Mouse (Mus musculus): Measurements from ENCODE around the gene Jade1. TPM values are rescaled to one million over a fixed set of nuclear protein-coding genes. Genes with fewer than 3 reads are reported as not detected.

Gene Jade1
- polyA plus RNA-seq, 1 experiment from 2014 or later = 22.1 TPM

DNA sequence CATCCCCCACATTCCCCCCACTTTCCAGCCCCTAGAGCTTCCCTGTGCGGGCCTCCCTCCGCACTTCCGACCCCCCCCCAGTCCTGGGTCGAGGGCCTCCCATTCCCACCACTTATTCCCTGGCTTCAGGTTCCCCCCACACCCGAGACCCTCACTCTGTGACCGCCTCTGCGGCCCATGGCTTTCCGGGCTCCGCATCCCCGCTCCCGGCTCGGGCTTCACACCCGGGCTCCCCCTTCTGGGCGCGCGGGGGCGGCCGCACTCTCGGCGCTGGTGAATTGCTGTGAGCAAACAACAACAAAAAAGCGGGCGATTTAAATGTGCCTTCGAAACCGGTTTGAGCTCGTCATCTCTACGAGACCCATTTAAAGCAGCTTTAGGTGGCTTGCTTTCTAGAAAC lies 10.4 kb downstream of the Jade1 start:
- peak; percentile 50 for ATAC-seq (ENCODE audit: low FRiP score, low TSS enrichment)
- Histone ChIP-seq H3K4me2 (replicated peaks; ENCODE audit: low read depth, low read length) (peak overlapping the region; percentile 87), H3K4me1 (ENCODE audit: control insufficient read depth, insufficient read depth, low read length) (no peaks in the 10 kb centered on the region; the same call in 1 of the 2 replicates), H3K36me3 (ENCODE audit: control insufficient read depth, insufficient read depth, low read length) (no peaks in the 10 kb centered on the region), H3K27ac (ENCODE audit: low read depth, low read length) (peak overlapping the region; percentile 97), H3K27me3 (ENCODE audit: control insufficient read depth, insufficient read depth, low read length) (no peaks in the 10 kb centered on the region), H3K4me3 (ENCODE audit: low read length) (peak overlapping the region; percentile 60), H3K9ac (ENCODE audit: low read depth, low read length) (peak overlapping the region; percentile 89), H3K9me3 (ENCODE audit: control insufficient read depth, low read length) (no peaks in the 10 kb centered on the region)
- whole genome bisulfite sequencing = under 1% methylated on average over 25 of the region's 26 CpGs

GRCm38 (mm10) chr3:41569943-41570342 lies 14.4 kb downstream of the Jade1 start:
- Histone ChIP-seq H3K4me3 (ENCODE audit: low read length) (no peak overlapping the region), H3K9me3 (ENCODE audit: control insufficient read depth, low read length) (no peaks in the 10 kb centered on the region), H3K27ac (ENCODE audit: low read depth, low read length) (no peak overlapping the region), H3K36me3 (ENCODE audit: control insufficient read depth, insufficient read depth, low read length) (no peaks in the 10 kb centered on the region), H3K4me1 (ENCODE audit: control insufficient read depth, insufficient read depth, low read length) (peaks cover 15% of the 10 kb centered on the region), H3K9ac (ENCODE audit: low read depth, low read length) (no peak overlapping the region), H3K4me2 (replicated peaks; ENCODE audit: low read depth, low read length) (no peak overlapping the region), H3K27me3 (ENCODE audit: control insufficient read depth, insufficient read depth, low read length) (no peaks in the 10 kb centered on the region)
- WGBS = 82% methylated on average over 5 of the region's 5 CpGs
- no peak for ATAC-seq (ENCODE audit: low FRiP score, low TSS enrichment)

DNA sequence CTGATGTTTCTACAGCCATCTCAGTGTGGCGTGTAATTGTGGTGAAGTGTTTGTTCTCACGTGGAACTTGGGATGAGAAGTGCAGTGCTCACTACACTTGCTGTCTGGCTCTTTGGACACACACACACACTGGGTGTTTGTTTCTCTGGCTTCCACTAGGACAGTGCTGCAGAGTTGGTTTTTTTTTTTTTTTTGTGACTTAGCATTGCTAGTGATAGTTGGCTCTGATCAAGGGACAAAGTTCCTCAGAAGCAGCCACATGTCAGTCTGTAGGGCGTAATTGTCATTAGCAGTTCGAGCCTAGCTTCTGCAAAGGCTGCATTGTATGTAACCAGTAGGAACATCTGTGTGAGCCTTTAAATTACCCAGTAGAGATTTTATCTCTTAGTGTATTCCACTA lies 16.6 kb downstream of the Jade1 start:
- no peak overlapping the region for H3K4me3 ChIP-seq (ENCODE audit: low read length)
- H3K4me2 ChIP-seq (replicated peaks; ENCODE audit: low read depth, low read length) = no peak overlapping the region
- no peaks in the 10 kb centered on the region for H3K9me3 ChIP-seq (ENCODE audit: control insufficient read depth, low read length)
- H3K9ac ChIP-seq (ENCODE audit: low read depth, low read length) = no peak overlapping the region
- H3K36me3 ChIP-seq (ENCODE audit: control insufficient read depth, insufficient read depth, low read length) = no peaks in the 10 kb centered on the region
- ATAC-seq (ENCODE audit: low FRiP score, low TSS enrichment) = no peak
- no peaks in the 10 kb centered on the region for H3K27me3 ChIP-seq (ENCODE audit: control insufficient read depth, insufficient read depth, low read length)
- WGBS = 65% methylated on average over 4 of the region's 4 CpGs
- no peak overlapping the region for H3K27ac ChIP-seq (ENCODE audit: low read depth, low read length)
- peaks cover 22% of the 10 kb centered on the region for H3K4me1 ChIP-seq (ENCODE audit: control insufficient read depth, insufficient read depth, low read length)

DNA sequence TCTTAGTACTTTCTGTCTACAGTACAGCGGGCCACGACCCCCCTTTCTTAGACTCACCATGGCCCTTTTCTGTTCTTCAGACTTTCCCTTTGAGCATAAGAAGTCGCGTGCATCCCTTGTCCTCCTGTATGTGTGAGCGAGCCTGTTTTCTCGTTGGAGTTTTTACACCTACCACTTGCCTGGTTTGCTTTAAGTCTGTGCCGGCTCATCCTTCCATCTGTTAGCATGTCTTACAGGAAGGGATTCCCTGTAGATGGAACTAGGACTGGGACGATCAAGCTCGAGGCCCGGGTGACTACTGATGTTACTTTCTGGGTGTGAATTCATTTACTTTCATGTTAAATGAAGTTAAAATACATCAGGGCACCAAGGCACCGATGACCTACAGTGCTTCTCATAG lies 17.4 kb downstream of the Jade1 start:
- no peak for ATAC-seq (ENCODE audit: low FRiP score, low TSS enrichment)
- H3K9ac ChIP-seq (ENCODE audit: low read depth, low read length) = no peak overlapping the region
- no peak overlapping the region for H3K4me3 ChIP-seq (ENCODE audit: low read length)
- H3K9me3 ChIP-seq (ENCODE audit: control insufficient read depth, low read length) = no peaks in the 10 kb centered on the region
- no peak overlapping the region for H3K27ac ChIP-seq (ENCODE audit: low read depth, low read length)
- no peaks in the 10 kb centered on the region for H3K27me3 ChIP-seq (ENCODE audit: control insufficient read depth, insufficient read depth, low read length)
- H3K4me1 ChIP-seq (ENCODE audit: control insufficient read depth, insufficient read depth, low read length) = peaks cover 28% of the 10 kb centered on the region
- no peak overlapping the region for H3K4me2 ChIP-seq (replicated peaks; ENCODE audit: low read depth, low read length)
- H3K36me3 ChIP-seq (ENCODE audit: control insufficient read depth, insufficient read depth, low read length) = no peaks in the 10 kb centered on the region
- WGBS = 84% methylated on average over 11 of the region's 11 CpGs

DNA sequence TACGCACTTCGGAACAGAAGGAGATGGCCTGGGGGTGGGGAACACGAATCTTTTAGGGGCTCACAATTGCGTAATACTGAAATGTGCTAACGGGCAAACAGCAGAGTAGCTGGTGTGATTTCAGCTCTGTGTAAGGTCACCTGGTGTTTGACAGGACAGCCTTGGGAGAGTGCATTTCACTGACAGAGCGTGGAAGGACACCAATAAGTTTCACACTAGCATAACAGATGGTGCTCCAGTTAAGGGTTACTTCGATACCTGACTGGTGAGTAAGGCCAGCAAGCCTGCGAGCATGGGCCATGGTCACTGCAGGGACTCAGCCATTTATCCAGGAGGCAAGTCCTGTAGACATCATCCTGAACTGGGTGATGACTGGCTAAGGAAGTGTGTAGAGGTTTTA lies 18.7 kb downstream of the Jade1 start:
- no peaks in the 10 kb centered on the region for H3K36me3 ChIP-seq (ENCODE audit: control insufficient read depth, insufficient read depth, low read length)
- H3K9me3 ChIP-seq (ENCODE audit: control insufficient read depth, low read length) = no peaks in the 10 kb centered on the region
- no peaks in the 10 kb centered on the region for H3K27me3 ChIP-seq (ENCODE audit: control insufficient read depth, insufficient read depth, low read length)
- H3K9ac ChIP-seq (ENCODE audit: low read depth, low read length) = no peak overlapping the region
- peaks cover 38% of the 10 kb centered on the region for H3K4me1 ChIP-seq (ENCODE audit: control insufficient read depth, insufficient read depth, low read length)
- ATAC-seq (ENCODE audit: low FRiP score, low TSS enrichment) = 0 out of 2 replicates have a peak, but pooled peaks have one; percentile 20
- H3K4me3 ChIP-seq (ENCODE audit: low read length) = no peak overlapping the region
- WGBS = 33% methylated on average over 8 of the region's 8 CpGs
- H3K4me2 ChIP-seq (replicated peaks; ENCODE audit: low read depth, low read length) = 0 out of 2 replicates have a peak overlapping the region, but pooled peaks have one; percentile 4
- H3K27ac ChIP-seq (ENCODE audit: low read depth, low read length) = no peak overlapping the region

DNA sequence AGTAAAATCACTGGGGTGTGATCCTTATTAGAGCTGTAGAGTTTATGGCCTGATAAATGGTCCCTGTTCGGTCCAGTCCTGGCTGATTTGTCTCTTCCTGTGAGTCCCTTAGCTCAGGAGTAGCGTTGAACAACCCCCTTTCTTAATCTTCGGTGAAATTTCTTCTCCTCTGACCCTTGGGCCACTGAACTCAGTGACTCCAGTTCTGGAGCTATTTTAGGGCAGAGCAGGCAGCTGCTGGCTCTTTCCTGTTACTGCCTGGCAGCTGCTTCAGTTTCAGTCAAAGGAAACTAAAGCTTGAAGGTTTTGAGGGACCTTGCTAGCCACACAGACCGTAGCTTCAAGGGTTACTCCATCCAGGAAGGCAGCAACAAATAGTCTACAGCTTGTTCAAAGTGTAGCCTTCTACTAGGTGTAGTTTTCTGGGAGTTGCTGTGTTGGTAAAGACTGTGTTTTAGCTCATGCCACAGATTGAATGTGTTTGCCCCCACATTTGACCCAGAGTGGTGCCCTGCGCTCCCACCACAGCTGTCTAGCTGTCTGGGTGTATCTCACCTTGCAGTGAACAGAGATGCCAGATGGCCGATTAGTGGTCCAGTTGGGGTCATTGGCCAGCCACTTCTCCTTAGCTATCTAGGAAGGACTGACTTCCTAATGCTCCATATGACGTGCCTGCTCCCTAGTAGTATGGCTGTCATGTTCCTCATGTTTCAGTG lies 19.3 kb downstream of the Jade1 start:
- no peaks in the 10 kb centered on the region for H3K27me3 ChIP-seq (ENCODE audit: control insufficient read depth, insufficient read depth, low read length)
- no peak for ATAC-seq (ENCODE audit: low FRiP score, low TSS enrichment)
- no peak overlapping the region for H3K4me3 ChIP-seq (ENCODE audit: low read length)
- 21% methylated on average over 7 of the region's 7 CpGs for WGBS
- no peaks in the 10 kb centered on the region for H3K9me3 ChIP-seq (ENCODE audit: control insufficient read depth, low read length)
- H3K36me3 ChIP-seq (ENCODE audit: control insufficient read depth, insufficient read depth, low read length) = no peaks in the 10 kb centered on the region
- 0 out of 2 replicates have a peak overlapping the region, but pooled peaks have one; percentile 4 for H3K4me2 ChIP-seq (replicated peaks; ENCODE audit: low read depth, low read length)
- H3K9ac ChIP-seq (ENCODE audit: low read depth, low read length) = no peak overlapping the region
- H3K27ac ChIP-seq (ENCODE audit: low read depth, low read length) = peak overlapping the region; percentile 55
- H3K4me1 ChIP-seq (ENCODE audit: control insufficient read depth, insufficient read depth, low read length) = peaks cover 38% of the 10 kb centered on the region

DNA sequence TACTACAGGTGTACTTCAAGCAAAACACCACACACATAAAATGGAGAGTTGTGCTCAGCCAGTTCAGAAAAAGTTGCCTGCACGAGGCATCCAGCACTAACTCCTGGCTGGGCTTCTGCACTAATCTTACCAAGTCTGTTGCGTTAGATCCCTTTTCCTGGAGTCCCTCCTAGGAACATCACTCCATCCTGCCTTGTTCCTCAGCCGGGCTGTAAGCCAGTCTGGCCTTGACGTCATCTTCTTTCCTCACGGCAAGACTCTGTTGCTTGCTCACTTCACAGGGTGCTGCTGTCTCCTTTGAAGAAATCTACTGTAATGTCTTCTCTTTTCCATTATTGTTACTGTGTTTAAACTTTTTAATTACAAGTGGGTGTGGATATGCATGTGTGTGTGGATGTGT lies 20.4 kb downstream of the Jade1 start:
- H3K4me2 ChIP-seq (replicated peaks; ENCODE audit: low read depth, low read length) = no peak overlapping the region
- no peak for ATAC-seq (ENCODE audit: low FRiP score, low TSS enrichment)
- no peak overlapping the region for H3K9ac ChIP-seq (ENCODE audit: low read depth, low read length)
- H3K27me3 ChIP-seq (ENCODE audit: control insufficient read depth, insufficient read depth, low read length) = no peaks in the 10 kb centered on the region
- H3K27ac ChIP-seq (ENCODE audit: low read depth, low read length) = no peak overlapping the region
- no peaks in the 10 kb centered on the region for H3K36me3 ChIP-seq (ENCODE audit: control insufficient read depth, insufficient read depth, low read length)
- H3K4me1 ChIP-seq (ENCODE audit: control insufficient read depth, insufficient read depth, low read length) = peaks cover 43% of the 10 kb centered on the region
- 72% methylated on average over 5 of the region's 5 CpGs for WGBS
- H3K9me3 ChIP-seq (ENCODE audit: control insufficient read depth, low read length) = no peaks in the 10 kb centered on the region
- no peak overlapping the region for H3K4me3 ChIP-seq (ENCODE audit: low read length)

GRCm38 (mm10) chr3:41577240-41577639 lies 21.7 kb downstream of the Jade1 start:
- peaks cover 56% of the 10 kb centered on the region for H3K4me1 ChIP-seq (ENCODE audit: control insufficient read depth, insufficient read depth, low read length)
- no peak overlapping the region for H3K27ac ChIP-seq (ENCODE audit: low read depth, low read length)
- no peak overlapping the region for H3K4me2 ChIP-seq (replicated peaks; ENCODE audit: low read depth, low read length)
- 50% methylated on average over 2 of the region's 2 CpGs for WGBS
- no peak for ATAC-seq (ENCODE audit: low FRiP score, low TSS enrichment)
- H3K4me3 ChIP-seq (ENCODE audit: low read length) = no peak overlapping the region
- no peak overlapping the region for H3K9ac ChIP-seq (ENCODE audit: low read depth, low read length)
- H3K9me3 ChIP-seq (ENCODE audit: control insufficient read depth, low read length) = no peaks in the 10 kb centered on the region
- H3K36me3 ChIP-seq (ENCODE audit: control insufficient read depth, insufficient read depth, low read length) = no peaks in the 10 kb centered on the region
- H3K27me3 ChIP-seq (ENCODE audit: control insufficient read depth, insufficient read depth, low read length) = no peaks in the 10 kb centered on the region

DNA sequence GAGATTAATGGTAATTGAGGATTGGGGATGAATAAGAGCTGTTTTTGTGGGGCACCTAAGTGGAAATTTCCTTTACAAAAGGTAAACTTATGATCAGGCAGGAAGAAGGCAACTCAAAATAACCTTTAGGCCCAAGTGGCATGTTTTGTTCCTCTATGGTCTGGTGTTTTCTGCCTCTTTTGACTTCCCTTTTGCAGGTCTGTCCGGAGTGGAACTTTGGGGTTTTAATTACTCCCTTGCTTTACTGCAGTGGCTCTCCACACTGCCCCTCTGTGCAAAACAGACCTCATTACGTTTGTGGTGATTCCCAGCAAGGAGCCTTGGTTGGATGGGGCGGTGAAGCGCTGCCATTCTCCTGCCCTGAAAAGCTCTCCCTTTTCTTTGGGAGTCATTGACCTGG lies 24.3 kb downstream of the Jade1 start:
- H3K4me3 ChIP-seq (ENCODE audit: low read length) = no peak overlapping the region
- no peaks in the 10 kb centered on the region for H3K9me3 ChIP-seq (ENCODE audit: control insufficient read depth, low read length)
- H3K27me3 ChIP-seq (ENCODE audit: control insufficient read depth, insufficient read depth, low read length) = no peaks in the 10 kb centered on the region
- H3K9ac ChIP-seq (ENCODE audit: low read depth, low read length) = no peak overlapping the region
- H3K4me1 ChIP-seq (ENCODE audit: control insufficient read depth, insufficient read depth, low read length) = peaks cover 45% of the 10 kb centered on the region
- ATAC-seq (ENCODE audit: low FRiP score, low TSS enrichment) = no peak
- no peak overlapping the region for H3K27ac ChIP-seq (ENCODE audit: low read depth, low read length)
- WGBS = 42% methylated on average over 4 of the region's 4 CpGs
- H3K36me3 ChIP-seq (ENCODE audit: control insufficient read depth, insufficient read depth, low read length) = 0 out of 2 replicates have a peak, but pooled peaks cover 3% of the 10 kb centered on the region
- H3K4me2 ChIP-seq (replicated peaks; ENCODE audit: low read depth, low read length) = no peak overlapping the region
